Mouse (Mus musculus) thymus, postnatal 25 days (tissue): ENCODE results near the gene Jmjd1c.
A peak's percentile ranks its signal among the peaks of the same experiment; 100 is the strongest.

Experiments
- DNase-seq: peaks from one replicate; pipeline ENCODE4 v3.0.0; 2022

The Jmjd1c gene

DNA sequence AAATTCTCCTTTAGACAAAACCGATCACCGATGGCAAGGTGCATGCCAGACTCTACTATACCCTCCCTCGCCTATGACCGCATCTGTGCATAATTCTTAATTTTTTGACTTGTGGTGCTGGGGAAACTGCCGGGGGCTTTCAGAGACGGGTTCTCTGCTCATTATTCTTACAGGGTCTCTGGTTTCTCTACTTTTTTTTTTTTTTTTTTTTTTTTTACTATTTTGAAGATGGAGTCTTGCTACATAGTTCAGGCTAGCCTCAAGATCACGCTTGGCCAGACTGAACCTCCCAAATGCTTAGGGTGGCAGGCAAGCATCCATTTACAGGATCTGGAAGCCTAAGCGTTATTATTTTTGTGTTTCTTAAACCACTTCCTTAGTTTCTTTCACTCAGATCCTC is 22.3 kb upstream of the Jmjd1c start:
- no peak for DNase-seq

DNA sequence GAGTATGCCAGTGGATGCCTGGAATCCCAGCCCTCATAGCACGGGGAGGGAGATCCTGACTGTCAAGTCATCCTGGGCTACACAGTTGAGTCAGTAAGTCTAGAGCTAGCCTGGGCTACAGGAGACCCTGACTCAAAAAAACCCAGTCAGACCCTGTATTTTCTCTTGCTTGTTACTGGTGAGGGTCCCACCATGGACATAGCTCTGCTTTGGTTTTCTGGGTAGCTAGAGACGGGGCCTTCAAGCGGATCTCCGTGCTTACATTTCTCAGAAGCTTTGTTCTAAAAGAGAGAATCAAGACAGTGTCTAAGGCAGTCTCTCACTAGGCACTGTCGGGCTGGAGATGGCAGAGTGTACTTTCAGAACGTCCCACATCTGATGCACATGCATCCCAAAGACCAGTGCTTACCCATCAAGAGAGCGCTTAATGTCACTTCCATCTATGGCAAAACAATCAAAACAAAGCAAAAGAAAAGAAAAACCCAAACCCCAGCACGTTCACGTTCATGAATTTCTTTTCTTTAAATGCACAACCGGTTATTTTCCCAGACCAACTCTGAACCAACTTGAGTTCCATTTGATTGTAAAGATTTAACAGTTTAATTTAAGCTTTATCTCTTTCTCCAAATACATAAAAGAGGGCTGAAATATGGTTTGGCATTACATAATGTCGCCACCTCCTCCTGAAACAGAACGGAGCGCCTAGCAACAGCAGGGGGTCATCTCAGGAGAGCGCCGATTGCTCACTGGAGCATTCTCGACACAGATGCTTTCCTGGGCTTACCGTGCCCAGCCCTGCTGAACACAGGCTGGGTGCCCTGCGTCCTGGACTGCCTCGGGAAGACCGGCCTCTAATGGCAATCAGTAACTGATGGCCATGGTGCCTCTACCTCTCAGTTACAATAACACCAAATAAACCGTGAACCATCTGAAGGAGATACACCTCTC is 19.7 kb upstream of the Jmjd1c start:
- no peak for DNase-seq

DNA sequence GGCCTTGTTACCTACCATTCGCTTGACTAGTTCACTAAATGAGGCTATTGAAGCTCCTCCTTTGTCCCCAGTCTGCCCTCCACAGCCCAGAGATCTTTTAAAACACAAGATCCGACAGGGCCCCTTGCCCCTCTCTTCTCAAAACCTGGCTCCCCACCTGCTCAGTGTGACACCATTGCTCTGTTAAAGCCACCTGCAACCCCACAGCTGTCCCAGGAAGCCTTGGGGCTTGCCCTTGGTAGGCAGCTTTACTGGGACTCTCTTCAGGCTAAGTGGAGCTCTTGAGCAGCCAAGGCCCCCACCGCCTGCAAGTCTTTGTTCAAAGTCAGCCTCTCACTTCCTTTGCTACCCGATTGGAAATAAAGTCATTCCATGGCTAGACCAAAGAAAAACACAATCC is 16.9 kb upstream of the Jmjd1c start:
- no peak for DNase-seq

DNA sequence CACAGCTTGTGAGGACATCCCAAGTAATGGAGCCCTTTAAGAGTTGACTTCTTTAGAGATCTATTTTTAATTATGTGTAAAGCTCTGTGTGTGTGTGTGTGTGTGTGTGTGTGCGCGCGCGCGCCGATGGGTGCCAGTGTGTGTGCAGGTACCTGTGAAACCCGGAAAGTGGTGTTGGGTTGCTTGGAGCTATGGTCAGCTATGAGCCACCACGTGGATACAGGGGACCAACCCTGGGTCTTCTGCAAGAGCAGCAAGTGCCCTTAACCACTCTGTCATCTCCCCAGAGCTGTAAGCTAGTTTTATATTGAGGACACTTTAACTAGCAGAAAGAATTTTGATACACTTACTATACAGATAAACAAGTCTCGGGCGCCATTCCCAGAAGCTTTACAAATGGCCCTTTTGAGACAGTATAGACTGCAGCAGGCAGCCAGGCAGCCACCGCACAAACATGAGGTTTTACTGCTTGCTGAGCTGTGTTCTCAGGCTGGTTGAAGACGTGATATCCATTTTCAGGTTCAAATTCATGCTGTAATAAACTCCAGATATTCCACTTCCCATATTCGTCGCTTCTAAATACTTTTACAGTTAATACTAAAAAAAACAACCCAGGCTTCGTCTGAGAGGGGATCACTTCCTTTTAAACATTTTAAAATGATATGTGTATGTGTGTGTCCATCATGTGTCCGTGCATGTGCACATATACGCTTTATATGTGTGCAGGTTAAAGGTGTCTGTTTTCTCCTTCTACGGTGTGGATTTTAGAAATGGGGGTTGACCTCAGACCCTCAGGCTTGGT is 14.5 kb upstream of the Jmjd1c start:
- DNase-seq, result no peak

- DNase-seq, result no peak
These were observed 13.4 kb upstream of the Jmjd1c start for GRCm38 (mm10) chr10:67082531-67082930.

GRCm38 (mm10) chr10:67083446-67084166 is 12.3 kb upstream of the Jmjd1c start:
- no peak for DNase-seq

DNA sequence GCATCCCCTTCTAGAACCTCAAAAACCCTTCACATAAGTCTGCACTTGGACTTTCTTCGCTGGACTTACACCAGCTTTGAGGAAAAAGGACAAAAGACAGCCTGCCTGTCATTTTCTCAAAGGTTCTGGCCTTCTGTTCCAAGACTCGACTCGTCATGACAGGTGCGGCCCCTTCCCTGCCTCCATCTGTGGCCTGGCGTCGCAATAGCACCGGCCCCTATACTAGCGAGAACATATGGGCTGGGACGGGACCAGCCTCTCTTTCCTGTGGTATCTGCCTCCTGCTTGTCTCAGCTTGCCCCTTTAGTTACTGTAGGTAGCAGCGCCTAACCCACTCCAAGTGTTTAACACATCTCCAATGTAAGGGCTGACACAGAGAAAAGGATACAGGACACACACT is 10.8 kb upstream of the Jmjd1c start:
- no peak for DNase-seq

DNA sequence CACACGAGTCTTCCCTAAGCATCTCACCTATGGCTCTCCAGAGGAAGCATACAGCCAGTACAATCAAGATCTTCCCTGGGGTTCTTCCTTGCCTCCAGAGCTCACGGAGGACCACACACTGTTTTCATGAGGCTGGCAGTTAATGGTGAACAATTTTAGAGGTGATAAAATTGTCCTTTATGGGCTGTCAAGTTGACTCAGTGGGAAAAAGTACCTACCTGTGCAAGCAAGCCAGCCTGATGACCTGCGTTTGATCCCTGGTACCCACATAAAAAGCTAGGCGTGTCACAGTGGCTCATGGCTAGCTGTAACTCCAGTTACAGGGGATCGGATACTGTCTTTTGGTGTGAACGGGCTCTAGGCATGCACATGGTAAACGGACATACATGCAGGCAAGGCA is 10.0 kb upstream of the Jmjd1c start:
- DNase-seq, result no peak

GRCm38 (mm10) chr10:67087447-67088226 is 8.3 kb upstream of the Jmjd1c start:
- DNase-seq, result no peak

GRCm38 (mm10) chr10:67090611-67091010 is 5.3 kb upstream of the Jmjd1c start:
- no peak for DNase-seq

GRCm38 (mm10) chr10:67094922-67095321 is 1.0 kb upstream of the Jmjd1c start:
- DNase-seq, result no peak

- peak; percentile 79 for DNase-seq
These were observed 904 bp downstream of the Jmjd1c start, which contains the start of gene Reep3 for GRCm38 (mm10) chr10:67096621-67097436. Reep3 (minus strand) TSS chr10:67096945.

GRCm38 (mm10) chr10:67097437-67098150 is 1.7 kb downstream of the Jmjd1c start:
- peak; percentile 28 for DNase-seq

GRCm38 (mm10) chr10:67098408-67099050 is 2.6 kb downstream of the Jmjd1c start:
- no peak for DNase-seq

GRCm38 (mm10) chr10:67099183-67099929 is 3.4 kb downstream of the Jmjd1c start:
- no peak for DNase-seq

GRCm38 (mm10) chr10:67100011-67100661 is 4.2 kb downstream of the Jmjd1c start:
- no peak for DNase-seq

GRCm38 (mm10) chr10:67100831-67101251 is 4.9 kb downstream of the Jmjd1c start:
- no peak for DNase-seq

GRCm38 (mm10) chr10:67104543-67104942 is 8.6 kb downstream of the Jmjd1c start:
- DNase-seq, result no peak
